Comparison of ENCODE assay signal across 14 mouse cellular contexts in the genomic region with DNA sequence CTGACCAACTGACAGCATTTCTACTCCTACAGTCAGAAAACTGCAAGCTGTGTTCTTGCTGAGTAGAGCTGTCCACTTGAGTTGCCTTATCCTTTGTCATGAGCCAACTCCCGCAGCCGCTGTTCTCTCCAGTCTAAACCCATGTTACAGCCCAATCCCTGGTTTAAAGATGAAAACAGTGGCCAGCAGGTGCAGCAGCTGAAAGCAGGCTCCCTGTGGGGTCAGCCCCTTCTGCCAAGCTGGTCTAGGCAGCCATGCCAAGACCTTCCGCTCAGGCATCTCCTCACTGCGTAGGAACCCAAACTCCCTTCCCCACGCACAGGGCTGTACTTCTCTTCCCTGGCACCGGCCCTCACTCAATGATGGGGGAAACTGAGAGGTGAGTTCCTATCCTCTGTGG.
DNase-seq lines count a peak whose midpoint lies in the region; ATAC-seq and TF ChIP-seq lines count a peak whose summit lies in the region.
"Had no signal": no experiment of that assay in that cellular context is flagged by ENCODE, and none has a peak within 500 bp of the region (broad histone marks: within the 10 kb centered on the region; RNA-seq: fewer than 3 reads in every experiment).

No protein-coding gene starts in this region.

- peak; percentile 88 for DNase-seq in left cerebral cortex, postnatal 4 days
- DNase-seq in left cerebral cortex, postnatal 36 days (ENCODE audit: low spot score in 2 of 2): no peak
- DNase-seq in cerebellum, adult 18-20 months: peak; percentile 70 to 72
- peak; percentile 82 for DNase-seq in midbrain, postnatal 0 days (ENCODE audit: low spot score)
- DNase-seq: adrenal gland, adult 8-10 months; kidney, postnatal 14 days; liver, embryonic 13.5 days had no signal

- 93% methylated on average over 6 of the region's 6 CpGs for WGBS in embryonic facial prominence, embryonic 12.5 days
- 76% methylated on average over 6 of the region's 6 CpGs for WGBS in midbrain, postnatal 0 days

- H3K27ac ChIP-seq in embryonic facial prominence, embryonic 12.5 days: peak overlapping the region; percentile 24; the same call in 1 of the 2 replicates
- H3K27ac ChIP-seq in midbrain, postnatal 0 days (ENCODE audit: low read depth, low read length): no peak overlapping the region
- H3K27ac ChIP-seq: limb, embryonic 10.5 days; liver, embryonic 13.5 days; neural tube, embryonic 12.5 days had no signal

- H3K4me2 ChIP-seq in embryonic facial prominence, embryonic 12.5 days (replicated peaks): no peak overlapping the region
- H3K4me2 ChIP-seq in midbrain, postnatal 0 days (ENCODE audit: low read depth, low read length, poor library complexity, severe bottlenecking): no peak overlapping the region
- H3K4me2 ChIP-seq: liver, embryonic 13.5 days; neural tube, embryonic 12.5 days had no signal

- no peaks in the 10 kb centered on the region for H3K4me1 ChIP-seq in embryonic facial prominence, embryonic 12.5 days
- H3K4me1 ChIP-seq in midbrain, postnatal 0 days (ENCODE audit: insufficient read depth, low read length): peaks cover 4% of the 10 kb centered on the region; the same call in 1 of the 2 replicates
- H3K4me1 ChIP-seq: liver, embryonic 13.5 days had no signal

- ATAC-seq in embryonic facial prominence, embryonic 12.5 days (ENCODE audit: insufficient number of reproducible peaks, insufficient read depth, low FRiP score, low TSS enrichment): no peak
- no peak for ATAC-seq in midbrain, postnatal 0 days (ENCODE audit: low FRiP score)
- no peak for ATAC-seq in megakaryocyte-erythroid progenitor cell, adult 5-6 weeks (replicated peaks; ENCODE audit: low FRiP score, low TSS enrichment, poor library complexity, severe bottlenecking)
- ATAC-seq in inflammation-experienced regulatory T-cells, adult 6 months: no peak
- ATAC-seq: intestine, embryonic 16.5 days; lung, postnatal 0 days had no signal

- no peak overlapping the region for H3K9ac ChIP-seq in embryonic facial prominence, embryonic 12.5 days
- H3K9ac ChIP-seq in midbrain, postnatal 0 days (replicated peaks; ENCODE audit: low read length, poor library complexity, severe bottlenecking): no peak overlapping the region
- H3K9ac ChIP-seq: liver, embryonic 13.5 days; neural tube, embryonic 12.5 days had no signal

- no peaks in the 10 kb centered on the region for H3K9me3 ChIP-seq in embryonic facial prominence, embryonic 12.5 days
- no peaks in the 10 kb centered on the region for H3K9me3 ChIP-seq in midbrain, postnatal 0 days (ENCODE audit: low read length)
- H3K9me3 ChIP-seq: limb, embryonic 10.5 days; liver, embryonic 13.5 days; neural tube, embryonic 12.5 days had no signal

- intact Hi-C loops in left cerebral cortex, postnatal 4 days (cut with DNase I): no loop called here
- intact Hi-C loops in left cerebral cortex, postnatal 36 days (cut with DNase I): no loop called here

- H3K4me3 ChIP-seq in embryonic facial prominence, embryonic 12.5 days: no peak overlapping the region
- no peak overlapping the region for H3K4me3 ChIP-seq in midbrain, postnatal 0 days (ENCODE audit: low read depth, low read length)
- H3K4me3 ChIP-seq: limb, embryonic 10.5 days; liver, embryonic 13.5 days; neural tube, embryonic 12.5 days had no signal

- TF ChIP-seq CTCF in midbrain, postnatal 0 days (IDR thresholded peaks at IDR 0.05): no peak

- no peaks in the 10 kb centered on the region for H3K27me3 ChIP-seq in embryonic facial prominence, embryonic 12.5 days
- no peaks in the 10 kb centered on the region for H3K27me3 ChIP-seq in midbrain, postnatal 0 days (ENCODE audit: insufficient read depth, low read length)
- H3K27me3 ChIP-seq: neural tube, embryonic 12.5 days had no signal

- no peaks in the 10 kb centered on the region for H3K36me3 ChIP-seq in embryonic facial prominence, embryonic 12.5 days
- H3K36me3 ChIP-seq in midbrain, postnatal 0 days (ENCODE audit: insufficient read depth, low read length): no peaks in the 10 kb centered on the region
- H3K36me3 ChIP-seq: limb, embryonic 10.5 days; liver, embryonic 13.5 days; neural tube, embryonic 12.5 days had no signal

Comparison
In these comparisons a context has a peak if more than half of its experiments do, and no peak if none do; other contexts are left out.
1. DNase-seq: peak in left cerebral cortex, postnatal 4 days (single experiment), cerebellum, adult 18-20 months (2 of 2) and midbrain, postnatal 0 days (single experiment); none in left cerebral cortex, postnatal 36 days (0 of 2).